Mouse (Mus musculus): ENCODE measurements at regions not wholly inside any gene's neighbourhood (a gene's known extent, or its start where the extent isn't known, plus 50 kb on each side); places are given as distances from the start of the nearest gene placed in this dataset.

DNA sequence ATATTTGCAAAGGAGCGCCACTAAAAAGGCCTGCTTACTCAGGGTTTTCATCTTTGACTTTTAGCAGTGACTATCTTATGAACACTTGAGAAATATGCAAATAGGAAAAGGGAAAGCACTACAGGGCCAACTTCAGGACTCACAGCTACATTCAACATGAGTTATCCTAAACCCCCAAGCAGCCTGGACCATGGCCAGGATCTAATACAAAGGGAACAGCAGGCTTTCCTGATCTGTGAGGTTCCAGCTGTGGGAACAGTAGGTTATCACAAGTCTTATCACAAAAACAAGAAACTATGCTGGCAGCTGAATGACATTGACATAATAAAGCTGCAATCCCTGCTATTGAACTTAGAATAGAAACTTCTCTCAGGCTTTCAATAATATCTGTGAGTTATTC is 317.4 kb upstream of the Slc35b3 start:
- ATAC-seq, result no peak
- 98% methylated on average over 1 of the region's 1 CpGs for WGBS
- no peak overlapping the region for H3K9ac ChIP-seq (ENCODE audit: low read length)
- no peaks in the 10 kb centered on the region for H3K36me3 ChIP-seq (ENCODE audit: control insufficient read depth, insufficient read depth, low read length)
- H3K27ac ChIP-seq (ENCODE audit: low read depth, low read length), result no peak overlapping the region
- no peaks in the 10 kb centered on the region for H3K9me3 ChIP-seq (replicated peaks; ENCODE audit: control insufficient read depth, low read length)
- DNase-seq (ENCODE audit: low spot score), result no peak
- no peak overlapping the region for H3K4me2 ChIP-seq (ENCODE audit: low read length)
- H3K4me3 ChIP-seq (ENCODE audit: low read depth, low read length), result no peak overlapping the region
- no peaks in the 10 kb centered on the region for H3K4me1 ChIP-seq (ENCODE audit: control insufficient read depth, insufficient read depth, low read length)
- H3K27me3 ChIP-seq (replicated peaks; ENCODE audit: control insufficient read depth, insufficient read depth, low read length), result no peaks in the 10 kb centered on the region

DNA sequence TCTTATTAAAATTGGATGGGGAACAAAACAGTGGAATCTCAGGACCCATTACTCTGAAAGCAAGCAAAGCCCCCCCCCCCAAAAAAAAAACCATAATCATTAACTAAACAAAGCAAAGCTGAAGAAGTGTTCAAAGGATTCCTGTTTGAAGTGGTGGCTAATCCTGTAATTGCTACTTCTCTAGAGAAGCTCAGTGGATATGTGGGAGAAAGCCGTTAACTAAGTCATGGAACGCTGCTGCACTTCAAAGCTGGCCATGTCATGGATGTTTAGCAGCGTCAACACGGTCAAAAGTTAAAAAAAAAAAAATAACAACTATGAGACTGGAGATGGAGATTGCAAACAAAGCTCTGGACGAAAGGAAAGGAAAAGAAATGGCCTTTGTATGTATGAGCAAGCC is 305.3 kb upstream of the Slc35b3 start:
- H3K4me2 ChIP-seq (ENCODE audit: low read length), result no peak overlapping the region
- no peak overlapping the region for H3K9ac ChIP-seq (ENCODE audit: low read length)
- no peak for DNase-seq (ENCODE audit: low spot score)
- H3K27me3 ChIP-seq (replicated peaks; ENCODE audit: control insufficient read depth, insufficient read depth, low read length), result no peaks in the 10 kb centered on the region
- 30% methylated on average over 5 of the region's 5 CpGs for WGBS
- no peak for ATAC-seq
- H3K4me3 ChIP-seq (ENCODE audit: low read depth, low read length), result no peak overlapping the region
- H3K9me3 ChIP-seq (replicated peaks; ENCODE audit: control insufficient read depth, low read length), result no peaks in the 10 kb centered on the region
- H3K36me3 ChIP-seq (ENCODE audit: control insufficient read depth, insufficient read depth, low read length), result no peaks in the 10 kb centered on the region
- H3K27ac ChIP-seq (ENCODE audit: low read depth, low read length), result no peak overlapping the region
- no peaks in the 10 kb centered on the region for H3K4me1 ChIP-seq (ENCODE audit: control insufficient read depth, insufficient read depth, low read length)

DNA sequence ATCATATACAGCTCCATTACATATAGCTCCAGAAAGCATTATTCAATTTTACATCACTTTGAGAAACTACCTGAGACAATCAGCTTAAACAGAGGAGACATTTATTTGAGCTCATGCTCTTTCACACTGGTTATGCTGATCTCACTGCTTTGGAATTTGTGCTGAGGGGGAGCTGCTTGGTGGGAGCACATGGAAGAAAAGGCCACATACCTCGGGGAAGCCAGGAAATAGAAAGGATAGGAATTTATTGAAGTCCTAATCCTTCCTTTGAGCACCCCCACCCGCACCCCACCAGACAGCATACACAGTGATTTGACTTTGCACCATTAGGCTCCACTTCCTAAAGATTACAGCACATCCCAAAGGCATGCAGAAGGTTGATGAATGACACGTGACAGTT is 296.0 kb upstream of the Slc35b3 start:
- Histone ChIP-seq H3K4me3 (ENCODE audit: low read depth, low read length) (no peak overlapping the region), H3K27ac (ENCODE audit: low read depth, low read length) (no peak overlapping the region), H3K36me3 (ENCODE audit: control insufficient read depth, insufficient read depth, low read length) (no peaks in the 10 kb centered on the region), H3K4me1 (ENCODE audit: control insufficient read depth, insufficient read depth, low read length) (no peaks in the 10 kb centered on the region), H3K9me3 (replicated peaks; ENCODE audit: control insufficient read depth, low read length) (no peaks in the 10 kb centered on the region), H3K4me2 (ENCODE audit: low read length) (no peak overlapping the region), H3K9ac (ENCODE audit: low read length) (no peak overlapping the region), H3K27me3 (replicated peaks; ENCODE audit: control insufficient read depth, insufficient read depth, low read length) (no peaks in the 10 kb centered on the region)
- DNase-seq (ENCODE audit: low spot score) (no peak), ATAC-seq (no peak; the same call in 1 of the 2 replicates)
- WGBS, result 15% methylated on average over 3 of the region's 3 CpGs

DNA sequence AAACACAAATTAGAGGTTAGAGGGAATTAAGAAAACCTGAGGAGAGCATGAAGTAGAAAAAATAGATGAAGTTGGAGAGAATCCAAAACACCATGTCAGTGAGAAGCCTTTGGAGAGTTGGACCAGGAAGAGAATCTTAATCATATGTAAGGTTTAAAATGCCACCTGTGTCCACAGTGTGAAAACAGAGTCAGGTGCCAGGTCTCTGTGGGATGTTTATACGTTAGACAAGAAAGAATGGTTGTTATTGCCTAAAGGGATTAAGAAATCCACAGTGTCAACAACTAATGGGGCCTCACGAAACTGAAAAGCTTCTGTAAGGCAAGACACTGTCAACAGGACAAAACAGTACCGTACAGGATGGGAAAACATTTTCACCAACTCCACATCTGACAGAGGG is 294.7 kb upstream of the Slc35b3 start:
- no peak overlapping the region for H3K9ac ChIP-seq (ENCODE audit: low read length)
- ATAC-seq, result no peak
- WGBS, result 41% methylated on average over 3 of the region's 3 CpGs
- no peak overlapping the region for H3K4me3 ChIP-seq (ENCODE audit: low read depth, low read length)
- no peak overlapping the region for H3K27ac ChIP-seq (ENCODE audit: low read depth, low read length)
- no peak for DNase-seq (ENCODE audit: low spot score)
- H3K36me3 ChIP-seq (ENCODE audit: control insufficient read depth, insufficient read depth, low read length), result no peaks in the 10 kb centered on the region
- no peak overlapping the region for H3K4me2 ChIP-seq (ENCODE audit: low read length)
- H3K4me1 ChIP-seq (ENCODE audit: control insufficient read depth, insufficient read depth, low read length), result no peaks in the 10 kb centered on the region
- no peaks in the 10 kb centered on the region for H3K27me3 ChIP-seq (replicated peaks; ENCODE audit: control insufficient read depth, insufficient read depth, low read length)
- no peaks in the 10 kb centered on the region for H3K9me3 ChIP-seq (replicated peaks; ENCODE audit: control insufficient read depth, low read length)

DNA sequence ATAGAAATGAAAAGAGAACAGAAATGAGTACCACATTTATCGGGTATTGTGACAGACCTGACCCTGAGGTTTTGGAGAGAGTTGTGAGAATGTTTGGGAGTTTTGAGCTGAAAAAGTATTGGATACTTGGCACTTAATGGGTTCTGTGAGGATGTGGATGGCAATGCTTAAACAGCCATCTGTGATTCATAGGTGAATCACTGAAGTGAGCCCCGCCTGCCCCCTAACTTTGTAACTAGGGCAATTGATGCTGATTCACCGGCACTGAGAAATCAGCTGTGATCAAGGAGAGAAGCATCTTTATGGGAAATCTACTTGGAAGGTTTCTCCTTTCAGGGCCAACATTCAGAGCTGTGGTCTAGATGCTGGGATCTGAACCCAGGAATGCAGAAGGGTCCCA is 291.9 kb upstream of the Slc35b3 start:
- no peak overlapping the region for H3K4me2 ChIP-seq (ENCODE audit: low read length)
- H3K4me3 ChIP-seq (ENCODE audit: low read depth, low read length), result no peak overlapping the region
- H3K36me3 ChIP-seq (ENCODE audit: control insufficient read depth, insufficient read depth, low read length), result no peaks in the 10 kb centered on the region
- H3K27ac ChIP-seq (ENCODE audit: low read depth, low read length), result no peak overlapping the region
- H3K9ac ChIP-seq (ENCODE audit: low read length), result no peak overlapping the region
- no peaks in the 10 kb centered on the region for H3K9me3 ChIP-seq (replicated peaks; ENCODE audit: control insufficient read depth, low read length)
- no peaks in the 10 kb centered on the region for H3K4me1 ChIP-seq (ENCODE audit: control insufficient read depth, insufficient read depth, low read length)
- WGBS, result 94% methylated on average over 3 of the region's 3 CpGs
- H3K27me3 ChIP-seq (replicated peaks; ENCODE audit: control insufficient read depth, insufficient read depth, low read length), result no peaks in the 10 kb centered on the region
- DNase-seq (ENCODE audit: low spot score), result no peak
- no peak for ATAC-seq

DNA sequence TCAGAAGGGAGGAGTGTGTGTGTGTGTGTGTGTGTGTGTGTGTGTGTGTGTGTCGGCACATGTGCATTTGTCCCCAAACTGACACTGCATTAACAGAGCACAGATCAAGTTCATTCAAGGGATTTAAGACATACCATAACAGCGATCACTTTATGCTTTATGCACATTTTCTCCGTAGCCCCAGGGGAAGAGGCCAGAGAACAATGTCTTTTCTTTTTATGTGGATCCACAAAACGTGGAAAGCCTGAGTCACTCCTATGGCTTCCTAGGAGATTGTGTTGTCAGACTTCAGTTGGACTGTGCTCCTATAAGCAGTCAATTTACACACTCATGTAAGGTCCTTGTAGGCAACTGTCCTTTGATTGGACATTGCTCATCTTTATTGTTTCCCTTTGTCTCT is 289.4 kb upstream of the Slc35b3 start:
- ATAC-seq (no peak), DNase-seq (ENCODE audit: low spot score) (no peak)
- no peak overlapping the region for H3K27ac ChIP-seq (ENCODE audit: low read depth, low read length)
- WGBS, result 69% methylated on average over 4 of the region's 4 CpGs
- H3K27me3 ChIP-seq (replicated peaks; ENCODE audit: control insufficient read depth, insufficient read depth, low read length), result no peaks in the 10 kb centered on the region
- no peak overlapping the region for H3K4me2 ChIP-seq (ENCODE audit: low read length)
- H3K36me3 ChIP-seq (ENCODE audit: control insufficient read depth, insufficient read depth, low read length), result no peaks in the 10 kb centered on the region
- no peak overlapping the region for H3K4me3 ChIP-seq (ENCODE audit: low read depth, low read length)
- H3K9ac ChIP-seq (ENCODE audit: low read length), result no peak overlapping the region
- no peaks in the 10 kb centered on the region for H3K9me3 ChIP-seq (replicated peaks; ENCODE audit: control insufficient read depth, low read length)
- no peaks in the 10 kb centered on the region for H3K4me1 ChIP-seq (ENCODE audit: control insufficient read depth, insufficient read depth, low read length)

DNA sequence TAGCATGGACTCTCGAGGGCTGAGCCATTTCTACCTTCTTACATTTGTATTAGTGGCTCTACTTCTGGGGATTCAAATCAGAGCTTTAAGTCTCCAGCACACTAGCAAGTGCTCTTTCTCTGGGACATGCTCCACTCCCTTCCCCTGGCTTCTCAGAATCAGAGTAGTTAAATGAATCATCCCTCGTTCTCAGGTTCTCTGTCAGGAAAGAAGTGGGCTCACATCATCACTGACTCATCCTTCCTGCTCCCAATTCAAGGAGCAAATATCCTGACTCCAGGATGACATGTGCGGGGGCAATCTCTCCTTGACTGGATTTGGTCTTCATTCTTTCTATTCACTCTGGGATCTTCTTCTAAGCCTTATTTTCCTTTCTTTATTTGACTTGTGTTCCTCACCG is 266.2 kb upstream of the Slc35b3 start:
- DNase-seq (ENCODE audit: low spot score) (no peak), ATAC-seq (no peak)
- H3K36me3 ChIP-seq (ENCODE audit: control insufficient read depth, insufficient read depth, low read length), result no peaks in the 10 kb centered on the region
- no peak overlapping the region for H3K4me2 ChIP-seq (ENCODE audit: low read length)
- H3K4me3 ChIP-seq (ENCODE audit: low read depth, low read length), result no peak overlapping the region
- H3K9ac ChIP-seq (ENCODE audit: low read length), result no peak overlapping the region
- H3K4me1 ChIP-seq (ENCODE audit: control insufficient read depth, insufficient read depth, low read length), result no peaks in the 10 kb centered on the region
- H3K27ac ChIP-seq (ENCODE audit: low read depth, low read length), result no peak overlapping the region
- 91% methylated on average over 4 of the region's 4 CpGs for WGBS
- no peaks in the 10 kb centered on the region for H3K27me3 ChIP-seq (replicated peaks; ENCODE audit: control insufficient read depth, insufficient read depth, low read length)
- no peaks in the 10 kb centered on the region for H3K9me3 ChIP-seq (replicated peaks; ENCODE audit: control insufficient read depth, low read length)

DNA sequence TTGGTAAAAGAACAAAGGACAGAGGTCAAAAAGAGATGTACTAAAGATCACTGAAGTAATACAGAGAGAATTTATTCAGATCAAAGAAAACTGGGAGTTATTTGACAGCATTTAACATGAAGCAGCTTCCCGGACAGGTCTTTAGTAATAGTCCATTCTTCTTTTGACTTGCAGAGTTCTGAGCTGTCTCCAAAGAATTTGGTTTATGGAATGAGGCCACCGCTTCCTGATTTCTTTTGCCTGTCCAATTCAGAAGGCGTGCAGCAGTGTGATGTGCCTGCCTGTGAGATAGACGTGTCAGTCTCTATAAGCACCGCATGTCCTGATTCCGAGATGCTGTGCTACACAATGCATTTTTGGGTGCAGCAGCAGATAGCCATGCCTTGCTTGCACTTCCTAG is 265.0 kb upstream of the Slc35b3 start:
- Histone ChIP-seq H3K36me3 (ENCODE audit: control insufficient read depth, insufficient read depth, low read length) (no peaks in the 10 kb centered on the region), H3K27ac (ENCODE audit: low read depth, low read length) (no peak overlapping the region), H3K9ac (ENCODE audit: low read length) (no peak overlapping the region), H3K4me3 (ENCODE audit: low read depth, low read length) (no peak overlapping the region), H3K4me2 (ENCODE audit: low read length) (no peak overlapping the region), H3K27me3 (replicated peaks; ENCODE audit: control insufficient read depth, insufficient read depth, low read length) (no peaks in the 10 kb centered on the region), H3K9me3 (replicated peaks; ENCODE audit: control insufficient read depth, low read length) (no peaks in the 10 kb centered on the region), H3K4me1 (ENCODE audit: control insufficient read depth, insufficient read depth, low read length) (no peaks in the 10 kb centered on the region)
- no peak for DNase-seq (ENCODE audit: low spot score)
- 88% methylated on average over 6 of the region's 6 CpGs for WGBS
- no peak for ATAC-seq

DNA sequence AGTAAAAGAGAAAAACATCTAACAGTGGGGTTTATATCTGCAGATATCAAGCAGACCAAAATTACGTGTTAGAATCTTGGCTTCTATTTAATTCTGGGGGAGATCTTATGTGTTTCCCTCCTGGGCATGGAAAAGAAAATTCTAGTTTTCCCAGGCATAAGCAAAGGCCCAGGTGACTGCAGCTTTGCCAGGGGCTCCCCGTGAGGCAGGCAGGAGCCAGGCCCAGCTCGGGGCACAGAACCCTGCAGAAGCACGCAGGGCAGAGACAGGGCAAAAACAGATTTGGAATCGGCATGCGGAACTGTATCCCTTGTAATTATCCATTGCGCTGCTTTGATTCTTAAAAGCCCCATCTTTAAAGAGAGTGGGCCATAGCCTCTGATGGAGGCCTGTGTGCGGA is 250.4 kb upstream of the Slc35b3 start:
- 77% methylated on average over 8 of the region's 8 CpGs for WGBS
- no peak overlapping the region for H3K4me2 ChIP-seq (ENCODE audit: low read length)
- H3K4me3 ChIP-seq (ENCODE audit: low read depth, low read length), result no peak overlapping the region
- H3K36me3 ChIP-seq (ENCODE audit: control insufficient read depth, insufficient read depth, low read length), result no peaks in the 10 kb centered on the region
- no peak for DNase-seq (ENCODE audit: low spot score)
- ATAC-seq, result no peak
- H3K4me1 ChIP-seq (ENCODE audit: control insufficient read depth, insufficient read depth, low read length), result no peaks in the 10 kb centered on the region
- no peak overlapping the region for H3K9ac ChIP-seq (ENCODE audit: low read length)
- no peak overlapping the region for H3K27ac ChIP-seq (ENCODE audit: low read depth, low read length)
- no peaks in the 10 kb centered on the region for H3K9me3 ChIP-seq (replicated peaks; ENCODE audit: control insufficient read depth, low read length)
- H3K27me3 ChIP-seq (replicated peaks; ENCODE audit: control insufficient read depth, insufficient read depth, low read length), result no peaks in the 10 kb centered on the region
